Mouse (Mus musculus) adrenal gland, adult 10 weeks (tissue): ENCODE data around the gene Rnf168. TPM values are rescaled to one million over a fixed set of nuclear protein-coding genes. Genes with fewer than 3 reads are reported as not detected.

Experiments used
- polyA plus RNA-seq: library from polyadenylated mRNA; stranded (reverse); fragments of 350-450 nt; fragmentation: Illumina TruSeq; extraction: RNeasy Lipid Tissue Mini Kit (QIAGEN cat#74804); gene quantifications from one replicate; pipeline ENCODE4 v1.2.3, GENCODE M21; 2014; ENCODE audit warnings: low read depth, low replicate concordance

Gene Rnf168
- 65.7 TPM for polyA plus RNA-seq

DNA sequence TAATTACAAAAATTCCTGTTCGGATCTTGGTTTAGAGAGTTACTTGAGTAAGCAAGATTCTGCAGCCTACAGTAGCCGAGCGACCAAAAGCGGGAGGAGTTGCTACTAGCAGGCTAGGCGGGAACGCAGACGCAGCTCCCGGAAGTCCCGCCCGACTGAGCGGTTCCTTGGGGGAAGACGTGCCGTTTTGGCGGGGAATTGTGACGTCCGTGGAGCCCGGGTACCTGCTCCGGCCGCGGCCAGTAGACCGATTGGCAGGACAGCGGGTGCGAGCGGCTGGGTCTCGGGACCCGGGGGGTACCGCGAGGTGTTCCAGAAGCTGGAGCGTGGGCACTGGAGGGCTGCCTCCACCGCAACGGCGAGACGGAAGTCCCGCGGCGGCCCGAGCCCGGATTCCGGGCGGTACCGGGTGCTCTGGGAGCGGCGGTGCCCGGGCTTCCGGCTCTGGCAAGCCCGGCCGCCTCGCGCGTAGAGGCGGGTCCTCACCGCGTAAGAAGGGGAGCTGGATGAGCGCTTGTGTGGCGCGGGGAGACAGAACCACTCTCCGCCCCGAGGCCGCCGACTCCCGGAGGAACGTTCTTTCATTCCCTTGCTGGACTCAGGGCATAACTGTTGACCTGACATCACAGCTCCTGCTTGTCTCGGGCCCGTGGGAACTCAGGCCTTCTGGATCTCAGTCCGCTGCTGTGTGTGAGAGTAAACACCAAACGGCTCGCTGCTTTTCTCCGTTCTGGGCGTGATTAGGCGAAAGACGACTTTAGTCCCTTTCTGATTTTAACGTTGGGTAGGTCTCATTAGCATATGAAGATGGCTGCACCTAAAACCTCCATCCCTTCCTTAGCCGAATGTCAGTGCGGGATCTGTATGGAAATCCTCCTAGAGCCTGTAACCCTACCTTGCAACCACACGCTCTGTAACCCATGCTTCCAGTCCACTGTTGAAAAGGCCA lies at the start of gene Rnf168:
Gene Rnf168 (plus strand): TSS at position 152 of the 949 bp plus-strand sequence.

GRCm38 (mm10) chr16:32246952-32247370 lies 30.3 kb upstream of the Rnf168 start, which contains the start of the genes Fbxo45 and Wdr53:
TSS of gene Fbxo45 (minus strand) at chr16:32247158.
TSS of gene Wdr53 (plus strand) at chr16:32247227.

GRCm38 (mm10) chr16:32271291-32271690 lies 6.0 kb upstream of the Rnf168 start, which contains the start of gene Smco1:
TSS of gene Smco1 (plus strand) at chr16:32271468.

GRCm38 (mm10) chr16:32332040-32332555 lies 54.8 kb downstream of the Rnf168 start, which contains the start of gene Ubxn7:
TSS of gene Ubxn7 (plus strand) at chr16:32332257.

Other genes with a start within 250 kb of the Rnf168 start
- gene Pak2, start 198.1 kb upstream of the Rnf168 start, polyA plus RNA-seq, result 116 TPM
- 64.9 TPM for gene Pigx, start 177.7 kb upstream of the Rnf168 start, polyA plus RNA-seq
- gene Cep19, start 177.7 kb upstream of the Rnf168 start, polyA plus RNA-seq, result 20.6 TPM
- gene Nrros, start 111.9 kb upstream of the Rnf168 start, polyA plus RNA-seq, result 1.0 TPM
- gene Bex6, start 97.6 kb upstream of the Rnf168 start, polyA plus RNA-seq, result not detected
- gene Fbxo45, start 30.3 kb upstream of the Rnf168 start, polyA plus RNA-seq, result 41.3 TPM
- 7.4 TPM for gene Wdr53, start 30.2 kb upstream of the Rnf168 start, polyA plus RNA-seq
- gene Smco1, start 6.0 kb upstream of the Rnf168 start, polyA plus RNA-seq, result not detected
- 79.1 TPM for gene Ubxn7, start 54.8 kb downstream of the Rnf168 start, polyA plus RNA-seq
- not detected for gene Tm4sf19, start 123.0 kb downstream of the Rnf168 start, polyA plus RNA-seq
- gene Tctex1d2, start 142.2 kb downstream of the Rnf168 start, polyA plus RNA-seq, result 26.8 TPM
- 61.6 TPM for gene Pcyt1a, start 153.5 kb downstream of the Rnf168 start, polyA plus RNA-seq
- gene Slc51a, start 210.4 kb downstream of the Rnf168 start, polyA plus RNA-seq, result not detected
- not detected for gene Zdhhc19, start 218.8 kb downstream of the Rnf168 start, polyA plus RNA-seq